Mouse (Mus musculus): ENCODE measurements around the gene Mia3. TPM values are rescaled to one million over a fixed set of nuclear protein-coding genes. Genes with fewer than 3 reads are reported as not detected.

Mia3 gene
- total and polyA plus RNA-seq, 3 experiments: 51.2 to 95.3 (median 80.9) TPM

- dilution Hi-C loops (cut with MboI; ENCODE audit: extremely low pct_ligation_motif_present, extremely low pct_unique_long_range_greater_than_20kb, low sequenced_read_pairs): no loop called here
- DNase-seq (ENCODE audit: extremely low read depth): no peak
- peaks cover 4% of the 10 kb centered on the region for H3K79me2 ChIP-seq (replicated peaks; ENCODE audit: control insufficient read depth, extremely low read depth, insufficient read depth, poor library complexity, severe bottlenecking)
Measured at GRCm38 (mm10) chr1:183362301-183362700, 7.1 kb downstream of the Mia3 start.

GRCm38 (mm10) chr1:183358901-183359300 is 10.5 kb downstream of the Mia3 start:
- no peaks in the 10 kb centered on the region; the same call in 1 of the 2 replicates for H3K79me2 ChIP-seq (replicated peaks; ENCODE audit: control insufficient read depth, extremely low read depth, insufficient read depth, poor library complexity, severe bottlenecking)
- H3K4me1 ChIP-seq (ENCODE audit: control insufficient read depth in 1 of 2, insufficient read depth in 2 of 2): no peaks in the 10 kb centered on the region
- H3K27me3 ChIP-seq (replicated peaks): no peaks in the 10 kb centered on the region
- TF ChIP-seq EP300 (IDR thresholded peaks at IDR 0.05; ENCODE audit: low read length): no peak
- no peak for TF ChIP-seq HCFC1 (IDR thresholded peaks at IDR 0.05; ENCODE audit: low read depth, low read length)
- no peak for TF ChIP-seq UBTF (IDR thresholded peaks at IDR 0.05; ENCODE audit: low read depth, low read length)
- H3K9me3 ChIP-seq (replicated peaks; ENCODE audit: low read length): no peaks in the 10 kb centered on the region
- dilution Hi-C loops (cut with MboI; ENCODE audit: extremely low pct_ligation_motif_present, extremely low pct_unique_long_range_greater_than_20kb, low sequenced_read_pairs): no loop called here
- H3K36me3 ChIP-seq (replicated peaks in 1 of 2; ENCODE audit: control insufficient read depth in 1 of 2, insufficient read depth in 1 of 2, low read length in 1 of 2): peaks cover 50 to 87% of the 10 kb centered on the region in 2 experiments
- no peak overlapping the region for H3K27ac ChIP-seq (ENCODE audit: insufficient read depth, low read depth)
- no peak overlapping the region for H3K4me3 ChIP-seq (replicated peaks in 1 of 3; ENCODE audit: low read depth in 2 of 3, low read length in 2 of 3, poor library complexity in 1 of 3)
- in situ Hi-C loops (cut with MboI; ENCODE audit: low pct_ligation_motif_present, low pct_unique_long_range_greater_than_20kb, low sequenced_read_pairs): no loop called here
- no peak overlapping the region for H3K9ac ChIP-seq (ENCODE audit: insufficient read depth, low read depth)
- H3K4me2 ChIP-seq (ENCODE audit: insufficient read depth, low read depth, poor library complexity, severe bottlenecking): no peak overlapping the region
- DNase-seq (ENCODE audit: extremely low read depth): no peak

More at GRCm38 (mm10) chr1:183362301-183362700, 7.1 kb downstream of the Mia3 start:
- Histone ChIP-seq H3K27ac (ENCODE audit: insufficient read depth, low read depth) (no peak overlapping the region), H3K36me3 (replicated peaks in 1 of 2; ENCODE audit: control insufficient read depth in 1 of 2, insufficient read depth in 1 of 2, low read length in 1 of 2) (peaks cover 50 to 90% of the 10 kb centered on the region in 2 experiments), H3K9ac (ENCODE audit: insufficient read depth, low read depth) (no peak overlapping the region), H3K4me2 (ENCODE audit: insufficient read depth, low read depth, poor library complexity, severe bottlenecking) (no peak overlapping the region), H3K27me3 (replicated peaks) (no peaks in the 10 kb centered on the region), H3K4me3 (replicated peaks in 1 of 3; ENCODE audit: low read depth in 2 of 3, low read length in 2 of 3, poor library complexity in 1 of 3) (no peak overlapping the region), H3K9me3 (replicated peaks; ENCODE audit: low read length) (no peaks in the 10 kb centered on the region), H3K4me1 (ENCODE audit: control insufficient read depth in 1 of 2, insufficient read depth in 2 of 2) (no peaks in the 10 kb centered on the region)
- no peak for TF ChIP-seq POLR2AphosphoS2 (IDR thresholded peaks at IDR 0.05; ENCODE audit: low read depth, low read length)
- TF ChIP-seq JUN (IDR thresholded peaks at IDR 0.05; ENCODE audit: insufficient read depth, low read depth, low read length): no peak
- no peak for TF ChIP-seq MEF2A (IDR thresholded peaks at IDR 0.05; ENCODE audit: borderline replicate concordance, low read depth, low read length)
- TF ChIP-seq RCOR1 (conservative IDR thresholded peaks at IDR 0.05; ENCODE audit: low read depth, low read length): no peak
- no peak for TF ChIP-seq GABPA (IDR thresholded peaks at IDR 0.05; ENCODE audit: insufficient replicate concordance, low read depth, low read length)
- TF ChIP-seq SMC3 (IDR thresholded peaks at IDR 0.05; ENCODE audit: low read depth, low read length): no peak
- no peak for TF ChIP-seq KAT2A (IDR thresholded peaks at IDR 0.05; ENCODE audit: insufficient replicate concordance, low read length)
- TF ChIP-seq NRF1 (IDR thresholded peaks at IDR 0.05; ENCODE audit: low read depth, low read length): no peak
- no peak for TF ChIP-seq MAZ (IDR thresholded peaks at IDR 0.05; ENCODE audit: low read depth, low read length)
- no peak for TF ChIP-seq MAFK (IDR thresholded peaks at IDR 0.05; ENCODE audit: insufficient replicate concordance, low read length)
- no peak for TF ChIP-seq E2F4 (IDR thresholded peaks at IDR 0.05; ENCODE audit: insufficient replicate concordance, low read depth, low read length)
- no peak for TF ChIP-seq USF2 (conservative IDR thresholded peaks at IDR 0.05; ENCODE audit: low read depth, low read length)
- in situ Hi-C loops (cut with MboI; ENCODE audit: low pct_ligation_motif_present, low pct_unique_long_range_greater_than_20kb, low sequenced_read_pairs): no loop called here

Measured in CH12.LX (cell line).